Mouse (Mus musculus) intestine, postnatal 0 days (tissue): ENCODE measurements around the gene Ubxn11. TPM values are rescaled to one million over a fixed set of nuclear protein-coding genes. Genes with fewer than 3 reads are reported as not detected.
"Not testable (repeated sequence)": the region's sequence is repeated elsewhere in the genome, so short reads cannot be mapped to it uniquely, and the experiment has no call there.

ENCODE experiments used
- ATAC-seq: fragments of 200-750 bp; cut with Nextera tagmentation; 2 replicates; pipeline ENCODE4 v1.8.0; 2017; ENCODE audit warnings: mild to moderate bottlenecking, moderate TSS enrichment, moderate library complexity
- H3K27ac ChIP-seq: fragments of 300-500 bp; sonication (generic); 2 replicates; pipeline ENCODE4 v1.5.1; 2014; ENCODE audit warnings: mild to moderate bottlenecking, low read depth, low read length, moderate library complexity
- H3K27me3 ChIP-seq: fragments of 300-500 bp; sonication (generic); replicated peaks from 2 replicates; pipeline ENCODE4 v1.6.1; 2014; ENCODE audit warnings: low read length, mixed read lengths; ENCODE audit not compliant: control insufficient read depth, insufficient read depth
- H3K36me3 ChIP-seq: fragments of 300-500 bp; sonication (generic); 2 replicates; pipeline ENCODE4 v1.6.1; 2014; ENCODE audit warnings: mild to moderate bottlenecking, moderate library complexity; ENCODE audit not compliant: control insufficient read depth, insufficient read depth
- H3K4me1 ChIP-seq: fragments of 300-500 bp; sonication (generic); replicated peaks from 2 replicates; pipeline ENCODE4 v1.6.1; 2014; ENCODE audit warnings: antibody characterized with exemption, low read length, mixed read lengths; ENCODE audit not compliant: control insufficient read depth, insufficient read depth
- H3K4me2 ChIP-seq: fragments of 300-500 bp; sonication (generic); replicated peaks from 2 replicates; pipeline ENCODE4 v1.6.1; 2014; ENCODE audit warnings: low read depth, mild to moderate bottlenecking, moderate library complexity
- H3K4me3 ChIP-seq: fragments of 300-500 bp; sonication (generic); 2 replicates; pipeline ENCODE4 v1.5.1; 2014; ENCODE audit warnings: low read depth, low read length
- H3K9ac ChIP-seq: fragments of 300-500 bp; sonication (generic); 2 replicates; pipeline ENCODE4 v1.6.1; 2014; ENCODE audit warnings: mild to moderate bottlenecking, low read depth, low read length
- H3K9me3 ChIP-seq: fragments of 300-500 bp; sonication (generic); 2 replicates; pipeline ENCODE4 v1.6.1; 2016; ENCODE audit warnings: mixed run types; ENCODE audit not compliant: control insufficient read depth
- CTCF ChIP-seq: sonication (generic); IDR thresholded peaks from 2 replicates; pipeline ENCODE4 v1.5.1; 2016; ENCODE audit warnings: low read depth, mild to moderate bottlenecking, control low read depth, antibody characterized with exemption, moderate library complexity
- WGBS: fragments of 180-500 bp; shearing (Covaris S2); extraction: QIAGEN DNeasy Blood & Tissue Kit; methylation state at CpG from one replicate; pipeline ENCODE4 v1.1.7; 2014; 5-methylcytosine and 5-hydroxymethylcytosine counted together
- polyA plus RNA-seq: library from polyadenylated mRNA; unstranded; fragments of >200 nt; fragmentation: Nextera tagmentation; extraction: Ambion mirVana; gene quantifications from 2 replicates; pipeline ENCODE4 v1.2.1, GENCODE M21; 2015

The Ubxn11 gene
- polyA plus RNA-seq, 1 experiment from 2014 or later = 1.5 TPM

DNA sequence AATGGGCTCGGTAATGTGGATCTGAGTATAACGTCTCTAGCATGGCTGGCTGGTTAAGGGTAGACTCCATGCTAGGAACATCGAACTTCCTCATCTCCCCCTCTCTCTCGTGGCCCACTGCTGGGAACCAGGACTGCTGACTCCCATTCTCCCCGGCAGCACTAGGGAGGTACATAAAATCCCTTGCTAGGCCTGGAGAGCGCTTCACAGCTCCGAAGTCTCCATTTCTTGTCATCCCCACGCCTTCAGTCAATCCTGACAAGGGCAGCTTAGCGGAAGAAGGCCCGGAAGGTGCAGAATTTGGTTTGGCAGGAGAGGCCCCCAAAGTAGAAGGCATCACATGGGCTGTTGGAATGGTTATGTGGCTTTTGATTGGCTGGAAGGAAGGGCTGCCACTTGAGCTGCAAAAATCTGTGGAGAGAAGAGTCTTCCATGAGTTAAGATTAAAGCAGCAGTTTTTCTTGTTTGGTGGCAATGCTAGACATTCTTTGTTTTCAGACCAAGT lies 53.6 kb downstream of the Ubxn11 start:
- no peaks in the 10 kb centered on the region for H3K27me3 ChIP-seq
- H3K9me3 ChIP-seq = no peaks in the 10 kb centered on the region
- H3K4me2 ChIP-seq = no peak overlapping the region
- H3K27ac ChIP-seq = no peak overlapping the region
- H3K4me1 ChIP-seq = no peaks in the 10 kb centered on the region
- ATAC-seq = no peak
- H3K9ac ChIP-seq = no peak overlapping the region
- H3K4me3 ChIP-seq = no peak overlapping the region
- WGBS = 95% methylated on average over 10 of the region's 10 CpGs
- TF ChIP-seq CTCF = no peak
- peaks cover 45% of the 10 kb centered on the region for H3K36me3 ChIP-seq

- Histone ChIP-seq H3K27me3 (no peaks in the 10 kb centered on the region), H3K9ac (no peak overlapping the region), H3K27ac (no peak overlapping the region), H3K4me1 (no peaks in the 10 kb centered on the region), H3K9me3 (no peaks in the 10 kb centered on the region), H3K4me2 (no peak overlapping the region), H3K4me3 (no peak overlapping the region), H3K36me3 (peaks cover 38% of the 10 kb centered on the region)
- WGBS = 72% methylated on average over 8 of the region's 8 CpGs
- TF ChIP-seq CTCF = no peak
- no peak for ATAC-seq
Observed at GRCm38 (mm10) chr4:134156744-134157143, 54.4 kb downstream of the Ubxn11 start.

- TF ChIP-seq CTCF = no peak
- H3K4me3 ChIP-seq = no peak overlapping the region
- no peak overlapping the region for H3K27ac ChIP-seq
- WGBS = 84% methylated on average over 2 of the region's 2 CpGs
- no peak for ATAC-seq
- no peak overlapping the region for H3K4me2 ChIP-seq
- H3K27me3 ChIP-seq = no peaks in the 10 kb centered on the region
- no peaks in the 10 kb centered on the region for H3K4me1 ChIP-seq
- peaks cover 31% of the 10 kb centered on the region for H3K36me3 ChIP-seq
- no peak overlapping the region for H3K9ac ChIP-seq
- H3K9me3 ChIP-seq = no peaks in the 10 kb centered on the region
Observed at GRCm38 (mm10) chr4:134157558-134157957, 55.2 kb downstream of the Ubxn11 start.

GRCm38 (mm10) chr4:134158774-134159173 lies 56.4 kb downstream of the Ubxn11 start:
- Histone ChIP-seq H3K4me2 (no peak overlapping the region), H3K27me3 (no peaks in the 10 kb centered on the region), H3K4me1 (no peaks in the 10 kb centered on the region), H3K27ac (no peak overlapping the region), H3K9ac (no peak overlapping the region), H3K36me3 (peaks cover 19% of the 10 kb centered on the region), H3K4me3 (no peak overlapping the region), H3K9me3 (no peaks in the 10 kb centered on the region)
- ATAC-seq = peak; percentile 47; the same call in 1 of the 2 replicates
- WGBS = 87% methylated on average over 6 of the region's 6 CpGs
- no peak for TF ChIP-seq CTCF

DNA sequence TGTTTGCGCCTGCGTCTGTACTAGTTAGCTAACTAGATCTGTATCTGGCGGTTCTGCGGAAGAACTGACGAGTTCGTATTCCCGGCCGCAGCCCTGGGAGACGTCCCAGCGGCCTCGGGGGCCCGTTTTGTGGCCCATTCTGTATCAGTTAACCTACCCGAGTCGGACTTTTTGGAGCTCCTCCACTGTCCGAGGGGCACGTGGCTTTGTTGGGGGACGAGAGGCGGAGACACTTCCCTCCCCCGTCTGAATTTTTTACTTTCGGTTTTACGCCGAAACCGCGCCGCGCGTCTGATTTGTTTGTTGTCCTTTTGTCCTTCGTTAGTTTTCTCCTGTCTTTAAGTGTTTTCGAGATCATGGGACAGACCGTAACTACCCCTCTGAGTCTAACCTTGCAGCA lies 57.7 kb downstream of the Ubxn11 start:
- Histone ChIP-seq H3K9ac (peak overlapping the region; percentile 40; the same call in 1 of the 2 replicates), H3K4me2 (peak overlapping the region; percentile 51), H3K4me3 (peak overlapping the region; percentile 48), H3K27ac (peak overlapping the region; percentile 71; the same call in 1 of the 2 replicates), H3K36me3 (peaks cover 13% of the 10 kb centered on the region)
- ATAC-seq, H3K9me3 ChIP-seq, H3K27me3 ChIP-seq, H3K4me1 ChIP-seq: not testable (repeated sequence)
- 13% methylated on average over 28 of the region's 30 CpGs for WGBS

DNA sequence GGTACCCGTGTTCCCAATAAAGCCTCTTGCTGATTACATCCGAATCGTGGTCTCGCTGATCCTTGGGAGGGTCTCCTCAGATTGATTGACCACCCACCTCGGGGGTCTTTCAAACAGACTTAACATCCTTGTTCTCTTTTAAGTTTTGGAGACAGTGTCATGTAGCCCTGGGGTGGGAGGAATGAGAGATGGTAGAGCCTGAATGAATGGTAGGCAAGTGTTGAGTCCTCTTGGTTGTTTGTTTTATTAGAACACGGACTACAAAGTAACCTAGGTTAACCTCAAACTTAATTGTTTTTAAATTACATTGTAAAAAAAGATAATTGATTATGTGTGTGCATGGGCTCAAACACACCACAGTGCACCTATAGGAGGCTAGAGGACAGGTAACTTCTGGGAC lies 62.2 kb downstream of the Ubxn11 start:
- peak overlapping the region; percentile 60 for H3K27ac ChIP-seq

More for the DNA sequence above, 62.2 kb downstream of the Ubxn11 start:
- Histone ChIP-seq H3K36me3 (no peaks in the 10 kb centered on the region), H3K4me3 (no peak overlapping the region), H3K9me3 (no peaks in the 10 kb centered on the region), H3K4me1 (no peaks in the 10 kb centered on the region), H3K9ac (no peak overlapping the region), H3K27me3 (no peaks in the 10 kb centered on the region), H3K4me2 (peak overlapping the region; percentile 30; the same call in 1 of the 2 replicates)
- peak; percentile 41; the same call in 1 of the 2 replicates for ATAC-seq
- no peak for TF ChIP-seq CTCF
- 68% methylated on average over 5 of the region's 6 CpGs for WGBS
